Mouse (Mus musculus): ENCODE measurements around the gene Evi2b. TPM values are rescaled to one million over a fixed set of nuclear protein-coding genes. Genes with fewer than 3 reads are reported as not detected.

Evi2b gene
- total and polyA plus RNA-seq, 3 experiments, result 12.0 to 105 (median 40.5) TPM

GRCm38 (mm10) chr11:79531485-79531884 is 7.9 kb upstream of the Evi2b start:
- H3K27ac ChIP-seq (ENCODE audit: insufficient read depth, low read depth), result no peak overlapping the region

GRCm38 (mm10) chr11:79530774-79531173 is 7.2 kb upstream of the Evi2b start:
- H3K4me2 ChIP-seq (ENCODE audit: insufficient read depth, low read depth, poor library complexity, severe bottlenecking), result peak overlapping the region; percentile 83
- in situ Hi-C loops (cut with MboI; ENCODE audit: low pct_ligation_motif_present, low pct_unique_long_range_greater_than_20kb, low sequenced_read_pairs) (no loop called here), dilution Hi-C loops (cut with MboI; ENCODE audit: extremely low pct_ligation_motif_present, extremely low pct_unique_long_range_greater_than_20kb, low sequenced_read_pairs) (no loop called here)
- H3K9ac ChIP-seq (ENCODE audit: insufficient read depth, low read depth), result peak overlapping the region; percentile 56
- H3K27ac ChIP-seq (ENCODE audit: insufficient read depth, low read depth), result peak overlapping the region; percentile 72
- H3K9me3 ChIP-seq (replicated peaks; ENCODE audit: low read length), result no peaks in the 10 kb centered on the region
- peak overlapping the region; percentile 47 to 89 (median 65) for H3K4me3 ChIP-seq (replicated peaks in 1 of 3; ENCODE audit: low read depth in 2 of 3, low read length in 2 of 3, poor library complexity in 1 of 3)
- TF ChIP-seq GABPA (IDR thresholded peaks at IDR 0.05; ENCODE audit: insufficient replicate concordance, low read depth, low read length) (no peak), MEF2A (IDR thresholded peaks at IDR 0.05; ENCODE audit: borderline replicate concordance, low read depth, low read length) (no peak), KAT2A (IDR thresholded peaks at IDR 0.05; ENCODE audit: insufficient replicate concordance, low read length) (0 out of 2 replicates have a peak, but pooled peaks have one; percentile 16)
- peaks cover 14 to 51% of the 10 kb centered on the region in 2 experiments; a peak in 3 of 4 replicates for H3K4me1 ChIP-seq (ENCODE audit: control insufficient read depth in 1 of 2, insufficient read depth in 2 of 2)
- H3K79me2 ChIP-seq (replicated peaks; ENCODE audit: control insufficient read depth, extremely low read depth, insufficient read depth, poor library complexity, severe bottlenecking), result peaks cover 18% of the 10 kb centered on the region
- no peak for DNase-seq (ENCODE audit: extremely low read depth)
- peaks cover 12 to 47% of the 10 kb centered on the region in 2 experiments for H3K36me3 ChIP-seq (replicated peaks in 1 of 2; ENCODE audit: control insufficient read depth in 1 of 2, insufficient read depth in 1 of 2, low read length in 1 of 2)
- no peaks in the 10 kb centered on the region for H3K27me3 ChIP-seq (replicated peaks)

More at GRCm38 (mm10) chr11:79531485-79531884, 7.9 kb upstream of the Evi2b start:
- no peak overlapping the region for H3K4me2 ChIP-seq (ENCODE audit: insufficient read depth, low read depth, poor library complexity, severe bottlenecking)
- dilution Hi-C loops (cut with MboI; ENCODE audit: extremely low pct_ligation_motif_present, extremely low pct_unique_long_range_greater_than_20kb, low sequenced_read_pairs) (no loop called here), in situ Hi-C loops (cut with MboI; ENCODE audit: low pct_ligation_motif_present, low pct_unique_long_range_greater_than_20kb, low sequenced_read_pairs) (no loop called here)
- no peak overlapping the region for H3K4me3 ChIP-seq (replicated peaks in 1 of 3; ENCODE audit: low read depth in 2 of 3, low read length in 2 of 3, poor library complexity in 1 of 3)
- peaks cover 13% of the 10 kb centered on the region for H3K79me2 ChIP-seq (replicated peaks; ENCODE audit: control insufficient read depth, extremely low read depth, insufficient read depth, poor library complexity, severe bottlenecking)
- no peak overlapping the region for H3K9ac ChIP-seq (ENCODE audit: insufficient read depth, low read depth)
- H3K4me1 ChIP-seq (ENCODE audit: control insufficient read depth in 1 of 2, insufficient read depth in 2 of 2), result peaks cover 9 to 51% of the 10 kb centered on the region in 2 experiments; a peak in 3 of 4 replicates
- TF ChIP-seq E2F4 (IDR thresholded peaks at IDR 0.05; ENCODE audit: insufficient replicate concordance, low read depth, low read length) (no peak), IRF4 (IDR thresholded peaks at IDR 0.05; ENCODE audit: low read depth, low read length) (no peak), USF2 (conservative IDR thresholded peaks at IDR 0.05; ENCODE audit: low read depth, low read length) (no peak), RAD21 (IDR thresholded peaks at IDR 0.05; ENCODE audit: low read depth, low read length) (no peak), NRF1 (IDR thresholded peaks at IDR 0.05; ENCODE audit: low read depth, low read length) (no peak), ELF1 (IDR thresholded peaks at IDR 0.05; ENCODE audit: low read depth, low read length) (no peak), GABPA (IDR thresholded peaks at IDR 0.05; ENCODE audit: insufficient replicate concordance, low read depth, low read length) (no peak), BHLHE40 (IDR thresholded peaks at IDR 0.05; ENCODE audit: low read depth, low read length) (no peak), RCOR1 (conservative IDR thresholded peaks at IDR 0.05; ENCODE audit: low read depth, low read length) (no peak), SIN3A (IDR thresholded peaks at IDR 0.05; ENCODE audit: low read length) (no peak), MAZ (IDR thresholded peaks at IDR 0.05; ENCODE audit: low read depth, low read length) (no peak), TBP (conservative IDR thresholded peaks at IDR 0.05; ENCODE audit: low read depth, low read length) (no peak), KAT2A (IDR thresholded peaks at IDR 0.05; ENCODE audit: insufficient replicate concordance, low read length) (no peak), JUND (conservative IDR thresholded peaks at IDR 0.05; ENCODE audit: low read depth, low read length) (no peak)
- peaks cover 7 to 45% of the 10 kb centered on the region in 2 experiments for H3K36me3 ChIP-seq (replicated peaks in 1 of 2; ENCODE audit: control insufficient read depth in 1 of 2, insufficient read depth in 1 of 2, low read length in 1 of 2)
- H3K27me3 ChIP-seq (replicated peaks), result no peaks in the 10 kb centered on the region
- H3K9me3 ChIP-seq (replicated peaks; ENCODE audit: low read length), result no peaks in the 10 kb centered on the region
- no peak for DNase-seq (ENCODE audit: extremely low read depth)

All from CH12.LX (cell line).